8 mouse cellular contexts compared by ENCODE assay signal in genomic region chr9:120586546-120586945, GRCm38 (mm10). TPM values are rescaled to one million over a fixed set of nuclear protein-coding genes. Genes with fewer than 3 reads are reported as not detected.
DNase-seq lines count a peak whose midpoint lies in the region; ATAC-seq and TF ChIP-seq lines count a peak whose summit lies in the region.
"Had no signal": no experiment of that assay in that cellular context is flagged by ENCODE, and none has a peak within 500 bp of the region (broad histone marks: within the 10 kb centered on the region; RNA-seq: fewer than 3 reads in every experiment).

No protein-coding gene starts in this region.

- H3K4me2 ChIP-seq in kidney, postnatal 0 days (ENCODE audit: low read length), result no peak overlapping the region
- no peak overlapping the region for H3K4me2 ChIP-seq in liver, postnatal 0 days (ENCODE audit: low read depth, low read length)
- H3K4me2 ChIP-seq: hindbrain, embryonic 15.5 days had no signal

- 5% methylated on average over 3 of the region's 3 CpGs for WGBS in kidney, postnatal 0 days
- WGBS in liver, postnatal 0 days (ENCODE audit: insufficient replicate concordance), result 10% methylated on average over 3 of the region's 3 CpGs

- no peak overlapping the region for H3K4me3 ChIP-seq in embryonic fibroblast, embryonic 13.5 days (ENCODE audit: insufficient read depth, low read length)
- H3K4me3 ChIP-seq in kidney, postnatal 0 days (replicated peaks; ENCODE audit: low read depth, low read length), result no peak overlapping the region
- H3K4me3 ChIP-seq in liver, postnatal 0 days (ENCODE audit: low read depth, low read length), result no peak overlapping the region
- H3K4me3 ChIP-seq: hindbrain, embryonic 15.5 days had no signal

- TF ChIP-seq POLR2A in embryonic fibroblast, embryonic 13.5 days (IDR thresholded peaks at IDR 0.05; ENCODE audit: low read depth, low read length), result no peak

- no peaks in the 10 kb centered on the region for H3K9me3 ChIP-seq in kidney, postnatal 0 days (replicated peaks; ENCODE audit: low read length)
- no peaks in the 10 kb centered on the region for H3K9me3 ChIP-seq in liver, postnatal 0 days (ENCODE audit: low read length)
- H3K9me3 ChIP-seq: hindbrain, embryonic 15.5 days had no signal

- DNase-seq in urinary bladder, postnatal 25 days (ENCODE audit: low spot score), result peak; percentile 71
- no peak for DNase-seq in urinary bladder, postnatal 10 days (ENCODE audit: low spot score)
- peak; percentile 89 for DNase-seq in adrenal gland, postnatal 14 days
- peak; percentile 79 for DNase-seq in kidney, postnatal 0 days (ENCODE audit: low spot score)
- DNase-seq in liver, postnatal 0 days, result peak; percentile 89
- DNase-seq in spleen, adult 12 weeks (ENCODE audit: low spot score), result peak; percentile 76

- no peaks in the 10 kb centered on the region for H3K27me3 ChIP-seq in kidney, postnatal 0 days (ENCODE audit: insufficient read depth, low read length)
- H3K27me3 ChIP-seq in liver, postnatal 0 days (ENCODE audit: insufficient read depth, low read length), result no peaks in the 10 kb centered on the region
- H3K27me3 ChIP-seq: hindbrain, embryonic 15.5 days had no signal

- peak; percentile 46; the same call in 1 of the 2 replicates for TF ChIP-seq CTCF in embryonic fibroblast, embryonic 13.5 days (IDR thresholded peaks at IDR 0.05; ENCODE audit: borderline replicate concordance, insufficient read depth, low read length)
- TF ChIP-seq CTCF in kidney, postnatal 0 days (IDR thresholded peaks at IDR 0.05; ENCODE audit: low read depth), result peak; percentile 90
- peak; percentile 92 for TF ChIP-seq CTCF in liver, postnatal 0 days (IDR thresholded peaks at IDR 0.05; ENCODE audit: low read depth)

- H3K4me1 ChIP-seq in embryonic fibroblast, embryonic 13.5 days (ENCODE audit: control insufficient read depth, insufficient read depth, low read length), result peaks cover 4% of the 10 kb centered on the region; the same call in 1 of the 2 replicates
- H3K4me1 ChIP-seq in kidney, postnatal 0 days (replicated peaks; ENCODE audit: insufficient read depth, low read length), result no peaks in the 10 kb centered on the region; the same call in 1 of the 2 replicates
- peaks cover 8% of the 10 kb centered on the region for H3K4me1 ChIP-seq in liver, postnatal 0 days (ENCODE audit: insufficient read depth)

- H3K36me3 ChIP-seq in kidney, postnatal 0 days (ENCODE audit: insufficient read depth, low read length), result no peaks in the 10 kb centered on the region
- no peaks in the 10 kb centered on the region for H3K36me3 ChIP-seq in liver, postnatal 0 days (replicated peaks; ENCODE audit: insufficient read depth, low read length)
- H3K36me3 ChIP-seq: hindbrain, embryonic 15.5 days had no signal

- H3K27ac ChIP-seq in embryonic fibroblast, embryonic 13.5 days (ENCODE audit: insufficient read depth, low read length), result no peak overlapping the region
- H3K27ac ChIP-seq in kidney, postnatal 0 days, result no peak overlapping the region
- no peak overlapping the region for H3K27ac ChIP-seq in liver, postnatal 0 days (ENCODE audit: low read depth)
- H3K27ac ChIP-seq: hindbrain, embryonic 15.5 days had no signal

- no peak for TF ChIP-seq EP300 in liver, postnatal 0 days (IDR thresholded peaks at IDR 0.05; ENCODE audit: low read depth)

- ATAC-seq in kidney, postnatal 0 days (replicated peaks; ENCODE audit: low FRiP score, low read depth), result no peak
- ATAC-seq in liver, postnatal 0 days, result 0 out of 2 replicates have a peak, but pooled peaks have one; percentile 20

- H3K9ac ChIP-seq in kidney, postnatal 0 days (ENCODE audit: low read depth, low read length), result no peak overlapping the region
- H3K9ac ChIP-seq in liver, postnatal 0 days (replicated peaks), result no peak overlapping the region
- H3K9ac ChIP-seq: hindbrain, embryonic 15.5 days had no signal

RNA-seq across cellular contexts. Expression of gene Rpl14, which starts 15.3 kb away (rescaled TPM):
- 552 and 628 TPM in 2 replicates for total RNA-seq in adrenal gland, postnatal 14 days (2021)
- 830 and 831 TPM in 2 replicates for polyA plus RNA-seq in embryonic fibroblast, embryonic 13.5 days (2011; ENCODE audit: insufficient read length, low read depth, missing spikeins)
- polyA plus RNA-seq in kidney, postnatal 0 days (2015; fragmentation: Nextera tagmentation; extraction: Ambion mirVana), result 911 and 953 TPM in 2 replicates
- 422 and 441 TPM in 2 replicates for polyA plus RNA-seq in liver, postnatal 0 days (2015; fragmentation: Nextera tagmentation; extraction: Ambion mirVana)

RNA-seq across cellular contexts. Expression of gene Entpd3, which starts 46.9 kb away (rescaled TPM):
- 0.30 and 0.86 TPM in 2 replicates for total RNA-seq in adrenal gland, postnatal 14 days (2021)
- polyA plus RNA-seq in embryonic fibroblast, embryonic 13.5 days (2011; ENCODE audit: insufficient read length, low read depth, missing spikeins), result 0.57 and 4.3 TPM in 2 replicates
- 0.71 and 0.79 TPM in 2 replicates for polyA plus RNA-seq in kidney, postnatal 0 days (2015; fragmentation: Nextera tagmentation; extraction: Ambion mirVana)
- 0.05 TPM in 1 of 2 replicates, not detected in the other for polyA plus RNA-seq in liver, postnatal 0 days (2015; fragmentation: Nextera tagmentation; extraction: Ambion mirVana)
